Mouse (Mus musculus) liver, adult 2 months (tissue): ENCODE results near the gene Tmem178b.

ENCODE experiments used
- CTCF ChIP-seq: fragments of 200-500 bp; IDR thresholded peaks from 2 replicates; pipeline ENCODE4 v1.5.1; 2011; ENCODE audit warnings: low read depth, low read length, control low read depth
- POLR2A ChIP-seq: fragments of 200-500 bp; IDR thresholded peaks from 2 replicates; pipeline ENCODE4 v1.6.1; 2011; ENCODE audit warnings: low read length, control low read depth; ENCODE audit not compliant: insufficient read depth; ENCODE audit errors: extremely low read depth

GRCm38 (mm10) chr6:39936590-39936989, 63.5 kb downstream of the Tmem178b start:
- TF ChIP-seq POLR2A (no peak), CTCF (no peak)
